Mouse (Mus musculus) splenic B cell, adult 2 months (primary cell): ENCODE measurements around the gene Tdrd1.

Experiments
- DNase-seq: peaks from one replicate; pipeline ENCODE4 v3.0.0-alpha.2; 2011; ENCODE audit warnings: low read depth, low spot score
- H3K27me3 ChIP-seq: 2 replicates; pipeline ENCODE4 v1.6.1; 2012; ENCODE audit warnings: mild to moderate bottlenecking, low read length, moderate library complexity, mixed read lengths; ENCODE audit not compliant: control insufficient read depth, poor library complexity, insufficient read depth, severe bottlenecking
- H3K36me3 ChIP-seq: 2 replicates; pipeline ENCODE4 v1.6.1; 2012; ENCODE audit warnings: mild to moderate bottlenecking, low read length, moderate library complexity, mixed read lengths; ENCODE audit not compliant: control insufficient read depth, poor library complexity, insufficient read depth, severe bottlenecking

Tdrd1 gene

GRCm38 (mm10) chr19:56914658-56915057 lies 88.6 kb downstream of the Tdrd1 start:
- no peaks in the 10 kb centered on the region for H3K36me3 ChIP-seq
- no peak for DNase-seq
- H3K27me3 ChIP-seq = no peaks in the 10 kb centered on the region

GRCm38 (mm10) chr19:56915084-56915483 lies 89.1 kb downstream of the Tdrd1 start:
- no peaks in the 10 kb centered on the region for H3K36me3 ChIP-seq
- DNase-seq = no peak

More at GRCm38 (mm10) chr19:56915084-56915483, 89.1 kb downstream of the Tdrd1 start:
- H3K27me3 ChIP-seq = no peaks in the 10 kb centered on the region
